Mouse (Mus musculus) T-helper 17 cell (primary cell): ENCODE measurements around the gene Ano10.

Experiments used
- in situ Hi-C, 2 experiments: fragments of 300-600 bp; cut with MboI, MseI; formaldehyde crosslinking; loops; 1 replicate in 1 of 2; 2 replicates in 1 of 2; pipeline ENCODE4 v1.15.1; 2025; ENCODE audit warnings: high pct_unique_total_duplicates in 2 of 2

Ano10 gene

DNA sequence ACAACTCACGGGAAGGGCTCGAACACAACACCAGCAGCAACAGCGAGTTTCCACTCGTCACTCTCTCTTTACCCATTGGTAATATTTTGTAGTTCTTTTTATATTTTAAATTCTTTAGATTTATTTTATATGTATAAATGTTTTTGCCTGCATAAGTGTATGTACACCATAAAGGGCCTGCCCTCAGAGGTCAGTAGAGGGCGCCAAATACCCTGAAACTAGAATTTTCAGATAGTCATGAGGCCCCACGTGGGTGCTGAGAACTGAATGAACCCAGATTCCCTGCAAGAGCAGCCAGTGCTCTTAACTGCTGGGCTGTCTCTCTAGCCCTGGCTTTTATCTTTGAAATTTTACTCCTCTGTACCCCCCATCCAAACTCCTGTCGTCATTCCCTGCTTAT is 89.7 kb downstream of the Ano10 start:
- in situ Hi-C loops = loop anchor here (5.0 to 10.0 kb wide), 2 partner anchors 38 to 200 kb away; no protein-coding TSS in a partner anchor

DNA sequence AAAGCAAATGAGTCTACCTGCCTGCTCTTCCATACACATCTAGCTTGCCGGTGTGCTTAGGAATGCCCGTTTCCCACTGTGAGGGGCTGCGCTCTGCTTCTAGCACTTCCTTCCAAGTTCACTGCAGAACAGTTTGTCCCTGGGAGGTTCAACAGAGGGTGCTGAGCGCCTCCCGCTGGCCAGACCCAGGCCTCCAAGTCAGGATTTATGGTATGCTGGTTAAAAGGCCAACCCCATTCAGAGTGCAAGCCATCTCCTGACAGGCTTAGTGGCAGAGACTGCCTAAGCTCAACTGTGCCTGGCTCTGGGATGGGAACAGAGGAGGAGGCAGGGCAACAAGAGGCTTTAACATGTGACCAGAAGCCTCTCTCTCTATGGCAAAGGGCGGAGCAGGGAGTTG is 95.0 kb downstream of the Ano10 start:
- in situ Hi-C loops = no loop called here

- in situ Hi-C loops = no loop called here
These were observed 95.6 kb downstream of the Ano10 start for GRCm38 (mm10) chr9:122198621-122199020.

- in situ Hi-C loops = no loop called here
These were observed 97.2 kb downstream of the Ano10 start for GRCm38 (mm10) chr9:122197021-122197420.

GRCm38 (mm10) chr9:122195042-122195682 is 99.1 kb downstream of the Ano10 start:
- in situ Hi-C loops = no loop called here

DNA sequence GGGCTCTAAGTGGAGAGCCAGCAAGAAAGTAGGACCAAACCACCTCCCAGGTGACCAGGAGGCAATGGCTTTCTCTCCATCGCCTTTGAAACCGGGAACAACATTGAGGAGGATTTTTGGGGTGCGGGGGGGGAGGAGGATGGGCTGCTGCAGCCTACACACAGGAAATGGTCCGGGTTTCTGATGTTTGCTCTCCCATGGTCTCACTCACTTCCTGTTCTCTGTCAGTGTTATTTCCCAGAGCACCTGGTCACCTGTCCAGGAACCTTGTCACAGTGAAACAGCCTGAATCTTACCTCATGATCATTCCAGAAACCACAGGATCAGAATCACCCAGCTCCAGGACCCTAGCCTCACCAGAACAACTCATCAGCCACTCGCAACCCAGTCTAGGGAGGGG is 100.4 kb downstream of the Ano10 start:
- in situ Hi-C loops = no loop called here

GRCm38 (mm10) chr9:122193361-122193760 is 100.9 kb downstream of the Ano10 start:
- in situ Hi-C loops = no loop called here

- in situ Hi-C loops = loop anchor here in 1 of 2 experiments (5.0 kb wide), 1 partner anchor 71 kb away; the partner anchor contains the start of gene Snrk
These were observed 105.5 kb downstream of the Ano10 start for GRCm38 (mm10) chr9:122188724-122189123.

DNA sequence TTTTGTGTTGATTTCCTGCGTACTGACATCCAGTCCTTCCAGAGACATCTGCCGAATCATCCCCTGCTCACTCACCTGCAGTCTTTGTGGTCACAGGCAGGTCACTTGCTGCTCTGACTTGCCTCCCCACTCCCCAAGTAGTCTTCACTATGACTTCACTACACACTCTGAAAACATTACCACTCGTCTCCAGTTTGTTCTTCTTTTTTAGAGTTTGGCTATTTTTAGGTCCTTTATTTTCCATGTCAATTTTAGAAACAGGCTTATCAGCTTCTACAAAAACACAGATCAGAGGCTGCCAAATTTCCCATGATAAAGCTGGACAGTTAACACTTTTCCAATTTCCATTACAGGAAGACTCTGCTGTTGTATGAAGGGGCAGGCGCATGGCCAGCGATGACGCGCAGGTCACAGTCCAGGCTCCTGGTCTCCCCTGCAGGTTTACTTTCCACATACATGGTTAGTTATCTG is 106.7 kb downstream of the Ano10 start:
- in situ Hi-C loops = loop anchor here in 1 of 2 experiments (5.0 kb wide), 1 partner anchor 70 kb away; the partner anchor contains the start of gene Snrk

GRCm38 (mm10) chr9:122186643-122187226 is 107.5 kb downstream of the Ano10 start:
- in situ Hi-C loops = loop anchor here in 1 of 2 experiments (5.0 kb wide), 1 partner anchor 69 kb away; the partner anchor contains the start of gene Snrk

DNA sequence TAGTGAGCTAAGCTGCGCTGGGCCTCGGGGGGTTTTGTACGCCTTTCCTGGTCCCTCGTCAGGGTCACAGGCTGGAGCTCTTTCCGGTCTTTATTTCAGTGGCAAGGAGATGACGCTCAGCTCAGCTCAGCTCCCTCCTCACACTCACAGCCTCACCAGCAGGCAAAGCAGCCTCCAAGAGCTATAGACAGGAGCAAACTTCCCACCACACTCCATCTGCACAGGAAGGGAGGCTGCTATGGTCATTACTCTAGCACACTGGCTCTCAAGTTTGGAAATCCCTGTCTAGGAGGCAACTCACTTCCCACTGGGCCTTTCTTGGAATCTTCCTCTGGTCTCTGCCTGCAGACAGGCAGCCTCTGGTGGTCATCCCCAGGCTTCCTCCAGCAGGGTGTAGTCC is 108.3 kb downstream of the Ano10 start:
- in situ Hi-C loops = loop anchor here in 1 of 2 experiments (5.0 kb wide), 1 partner anchor 69 kb away; the partner anchor contains the start of gene Snrk

DNA sequence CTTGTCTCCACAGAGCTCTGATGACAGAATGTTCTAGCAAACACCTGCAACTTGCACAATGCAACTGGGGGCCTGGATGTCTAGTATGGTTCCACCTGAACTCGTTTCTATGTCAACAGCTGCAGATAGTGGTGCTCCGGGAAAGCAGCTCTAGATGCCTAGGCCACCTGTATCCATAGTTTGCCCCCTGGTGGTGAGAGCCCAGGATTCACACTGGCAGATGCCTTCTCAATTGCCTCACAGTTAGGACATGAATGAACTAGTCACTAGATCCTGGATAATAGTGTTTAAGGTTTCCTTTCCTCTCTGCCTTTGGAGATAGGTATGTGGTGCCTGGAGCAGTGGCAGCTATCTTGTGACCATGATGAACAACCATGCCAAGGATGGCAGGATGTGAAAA is 109.2 kb downstream of the Ano10 start:
- in situ Hi-C loops = loop anchor here in 1 of 2 experiments (5.0 kb wide), 1 partner anchor 68 kb away; the partner anchor contains the start of gene Snrk

GRCm38 (mm10) chr9:122184329-122184728 is 109.9 kb downstream of the Ano10 start:
- in situ Hi-C loops = no loop called here

DNA sequence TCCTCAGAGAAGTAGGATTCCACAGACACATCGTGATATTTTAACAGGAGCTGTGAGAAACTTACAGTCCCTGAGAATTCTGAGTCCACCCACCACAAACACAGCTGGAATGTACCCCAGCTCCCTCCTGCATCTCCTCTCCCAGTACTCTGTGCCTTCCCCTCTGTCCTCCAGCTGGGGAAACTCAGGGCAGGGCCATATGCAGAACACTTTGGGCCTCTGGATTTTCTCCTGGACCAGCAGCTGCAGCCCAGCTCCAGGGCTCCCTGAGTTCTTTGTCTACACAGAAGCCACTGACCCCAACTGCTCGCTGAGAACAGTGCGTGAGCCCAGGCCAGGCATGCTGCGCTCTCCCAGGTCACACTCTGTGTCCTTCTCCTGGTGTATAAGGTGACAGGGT is 111.1 kb downstream of the Ano10 start:
- in situ Hi-C loops = no loop called here

- in situ Hi-C loops = no loop called here
These were observed 114.1 kb downstream of the Ano10 start for GRCm38 (mm10) chr9:122180105-122180504.

GRCm38 (mm10) chr9:122178427-122178826 is 115.8 kb downstream of the Ano10 start:
- in situ Hi-C loops = no loop called here

DNA sequence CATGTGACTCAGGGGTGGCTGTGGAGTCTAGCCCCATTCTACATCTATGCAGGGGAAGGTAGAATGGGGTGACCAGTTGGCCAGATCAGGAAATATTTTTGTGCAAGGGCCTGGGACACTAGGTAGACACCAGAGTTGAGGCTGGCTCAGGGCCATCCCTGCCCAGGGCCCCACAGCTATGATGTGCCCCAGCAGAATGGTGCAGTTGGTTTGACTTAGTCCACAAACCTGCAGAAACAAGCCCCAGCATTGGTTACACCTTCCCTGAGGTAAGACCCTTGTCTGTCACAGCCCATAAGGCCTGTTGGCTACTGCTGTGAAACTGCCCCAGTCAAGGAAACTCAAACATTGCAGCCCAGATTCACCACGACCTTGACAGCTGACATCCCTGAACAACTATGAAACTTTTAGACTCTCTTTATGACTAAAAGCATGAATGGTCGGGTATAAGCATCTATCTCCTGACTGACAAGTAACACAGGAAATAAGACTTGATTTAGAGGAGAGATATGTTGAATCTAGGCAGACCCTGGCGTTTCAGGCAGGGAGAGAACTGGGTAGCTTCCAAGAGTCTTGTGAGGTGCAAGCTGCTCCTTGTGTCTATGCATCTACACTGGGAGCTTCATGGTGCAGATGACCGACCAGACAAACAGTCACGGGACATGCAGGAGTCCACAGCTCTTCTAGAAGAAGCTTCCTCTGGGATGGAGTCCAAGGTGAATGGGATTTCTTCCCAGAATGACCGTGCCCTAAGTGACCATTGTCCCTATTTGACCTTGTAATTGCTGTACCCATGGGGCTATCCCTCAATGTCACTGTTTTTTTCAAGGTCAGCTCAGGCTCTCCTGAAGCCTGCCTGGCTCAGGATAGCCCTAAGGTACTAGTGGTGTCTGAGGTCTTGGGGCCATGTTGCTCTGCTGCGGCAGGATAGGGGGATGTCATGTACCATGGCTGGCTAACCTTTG is 116.7 kb downstream of the Ano10 start:
- in situ Hi-C loops = no loop called here

DNA sequence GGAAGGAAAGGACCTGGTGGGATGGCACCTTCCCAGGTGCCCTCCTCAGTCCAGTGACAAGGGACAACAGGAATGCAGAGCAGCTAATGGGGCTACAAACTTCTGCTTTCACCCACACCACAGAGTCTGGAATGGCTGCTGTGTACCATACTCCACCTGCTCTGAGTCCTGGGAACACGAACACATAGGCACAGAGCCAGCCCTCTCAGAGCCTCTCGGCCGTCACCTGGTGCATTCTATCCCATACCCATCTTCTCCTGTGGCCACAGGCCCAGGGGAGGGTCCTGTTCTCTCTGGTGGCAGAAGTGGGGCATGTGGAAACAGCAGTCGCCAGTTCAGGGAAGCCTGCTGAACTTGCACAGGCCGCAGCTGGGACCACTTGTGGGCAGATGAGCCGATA is 119.5 kb downstream of the Ano10 start:
- in situ Hi-C loops = no loop called here

DNA sequence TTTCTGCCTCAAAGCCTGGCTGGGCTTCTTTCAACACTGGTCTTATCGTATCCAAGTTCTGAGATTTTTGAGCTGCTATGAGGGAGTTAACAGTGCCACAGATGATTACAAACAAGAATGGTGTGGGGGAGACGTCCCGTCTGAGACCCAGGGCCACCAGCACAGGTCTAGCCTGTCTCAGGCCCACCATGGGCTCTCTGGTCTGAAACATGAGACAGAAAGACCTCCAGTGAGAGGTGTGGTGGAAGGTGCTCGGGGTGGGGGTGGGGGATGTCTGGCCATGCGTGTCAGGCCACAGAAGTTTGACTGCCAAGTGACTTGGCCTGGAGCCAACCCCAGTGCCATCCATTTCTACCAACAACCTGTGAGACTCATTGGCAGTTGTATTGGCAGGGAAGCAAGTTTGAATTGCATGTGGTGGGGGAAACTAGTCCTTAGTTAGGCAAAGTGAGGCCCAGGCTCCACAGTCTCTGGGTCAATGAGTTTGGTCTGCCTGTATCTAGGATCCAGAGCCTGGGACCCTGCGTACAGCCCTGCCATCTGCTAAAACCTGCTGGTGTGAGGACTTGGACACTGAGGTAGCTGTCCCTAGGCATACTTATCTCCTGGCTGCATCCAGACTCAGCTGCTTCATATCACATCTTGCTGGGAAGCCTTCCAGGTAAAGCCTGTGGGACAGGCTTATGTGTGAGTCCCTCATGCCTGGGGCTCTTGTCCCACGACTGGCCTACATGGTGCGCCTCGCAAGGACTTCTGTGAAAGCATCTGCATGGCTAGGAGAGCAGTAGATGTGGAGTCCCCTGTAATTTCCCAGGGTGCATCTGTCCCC is 120.6 kb downstream of the Ano10 start:
- in situ Hi-C loops = no loop called here

DNA sequence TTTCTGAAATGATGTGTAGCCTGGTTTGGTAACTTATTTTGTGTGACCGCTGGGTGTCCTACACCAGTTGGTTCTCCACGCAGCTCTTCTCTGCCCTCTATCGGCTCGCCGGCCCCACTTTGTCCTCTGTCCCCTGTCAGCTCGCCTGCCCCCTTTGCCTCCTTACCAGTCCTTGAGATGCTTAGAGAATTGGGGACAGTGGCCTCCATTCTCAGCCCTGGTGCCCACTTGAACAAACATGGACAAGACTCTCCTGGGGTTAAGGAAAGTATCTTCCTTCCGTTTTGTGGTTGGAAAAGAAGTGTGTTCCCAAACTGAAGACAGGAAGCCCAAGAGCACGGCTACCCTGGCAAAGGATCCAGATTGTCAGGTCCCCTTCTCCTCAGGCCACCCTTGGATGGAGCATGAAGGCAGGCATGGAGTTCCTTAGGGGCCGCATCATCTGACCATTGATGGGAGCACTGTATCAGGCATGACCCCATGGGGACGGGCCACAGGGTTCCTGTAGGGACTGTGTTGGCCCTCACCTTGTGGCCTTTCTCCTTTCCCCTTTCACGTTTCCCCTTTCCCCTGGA is 121.5 kb downstream of the Ano10 start:
- in situ Hi-C loops = no loop called here
